Mouse (Mus musculus): ENCODE measurements around the gene Pgbd5.

- no peak for TF ChIP-seq POLR2A (IDR thresholded peaks at IDR 0.05; ENCODE audit: extremely low read depth, insufficient read depth, low read length)
- no peak for TF ChIP-seq CTCF (IDR thresholded peaks at IDR 0.05; ENCODE audit: extremely low read depth, insufficient read depth, low read length)
These were observed 22.7 kb upstream of the Pgbd5 start for GRCm38 (mm10) chr8:124462192-124462591.
